Mouse (Mus musculus): ENCODE measurements at regions not wholly inside any gene's neighbourhood (a gene's known extent, or its start where the extent isn't known, plus 50 kb on each side); places are given as distances from the start of the nearest gene placed in this dataset.

DNA sequence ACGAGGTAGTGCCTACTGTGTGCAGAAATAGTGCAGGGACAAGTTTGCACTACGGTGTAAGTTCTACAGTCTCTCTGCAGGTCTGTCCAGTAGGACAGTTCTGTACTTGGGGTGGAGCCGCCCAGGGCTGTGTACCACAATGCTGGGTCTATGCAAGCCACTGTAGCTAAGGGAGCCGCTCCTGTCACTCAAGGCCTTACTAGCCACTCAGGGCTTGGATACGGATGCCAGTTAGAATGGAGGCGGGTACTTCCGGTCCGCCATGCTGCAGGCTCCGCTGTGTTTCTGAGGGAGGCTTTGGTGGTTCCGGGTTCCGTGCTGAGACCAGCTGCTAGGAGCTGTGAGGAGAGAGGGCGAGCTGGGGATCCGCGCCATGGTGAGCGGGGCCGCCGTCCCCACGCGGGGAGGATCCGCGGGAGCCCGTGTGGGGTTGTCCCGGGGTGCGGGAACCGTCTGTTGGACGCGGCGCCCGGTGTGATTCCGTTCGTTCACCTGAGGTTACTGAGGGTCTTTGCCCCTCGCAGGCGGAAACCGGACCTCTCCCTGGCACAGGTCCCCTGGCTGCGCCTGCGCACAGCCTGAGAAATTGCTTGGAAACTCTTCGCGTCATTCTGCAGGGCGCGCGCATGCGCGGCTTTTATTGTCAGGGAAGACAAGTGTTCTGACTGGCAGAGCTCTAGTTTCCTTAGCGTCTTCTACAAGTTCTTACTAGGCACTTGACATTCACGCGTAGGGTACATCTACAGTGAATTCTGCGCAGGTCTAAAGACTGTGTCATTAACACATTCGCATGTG, 51.0 kb upstream of the Zfp873 start:
- DNase-seq (ENCODE audit: low spot score) = peak; percentile 68
